Mouse (Mus musculus): ENCODE results near the gene Enoph1. TPM values are rescaled to one million over a fixed set of nuclear protein-coding genes. Genes with fewer than 3 reads are reported as not detected.

The Enoph1 gene
- polyA plus RNA-seq, 1 experiment from 2014 or later = 60.4 TPM

- H3K36me3 ChIP-seq = no peaks in the 10 kb centered on the region
- peaks cover 17% of the 10 kb centered on the region for H3K4me1 ChIP-seq
- H3K9me3 ChIP-seq (replicated peaks) = 0 out of 2 replicates have a peak, but pooled peaks cover 3% of the 10 kb centered on the region
- peak overlapping the region; percentile 57; the same call in 1 of the 2 replicates for H3K27ac ChIP-seq (replicated peaks)
- DNase-seq (ENCODE audit: low spot score) = no peak
- 0 out of 2 replicates have a peak overlapping the region, but pooled peaks have one; percentile 30 for H3K4me3 ChIP-seq
- WGBS = 54% methylated on average over 10 of the region's 10 CpGs
- H3K27me3 ChIP-seq (ENCODE audit: low read depth, poor library complexity, severe bottlenecking) = peaks cover 14% of the 10 kb centered on the region
These were observed 51.4 kb downstream of the Enoph1 start for GRCm38 (mm10) chr5:100091263-100091594.

- Histone ChIP-seq H3K36me3 (no peaks in the 10 kb centered on the region), H3K4me3 (peak overlapping the region; percentile 30), H3K27ac (replicated peaks) (peak overlapping the region; percentile 57; the same call in 1 of the 2 replicates), H3K4me1 (peaks cover 17% of the 10 kb centered on the region), H3K27me3 (ENCODE audit: low read depth, poor library complexity, severe bottlenecking) (peaks cover 14% of the 10 kb centered on the region), H3K9me3 (replicated peaks) (0 out of 2 replicates have a peak, but pooled peaks cover 3% of the 10 kb centered on the region)
- peak; percentile 34 for DNase-seq (ENCODE audit: low spot score)
- WGBS = 11% methylated on average over 17 of the region's 17 CpGs
These were observed 51.8 kb downstream of the Enoph1 start for GRCm38 (mm10) chr5:100091602-100092001.

- 75% methylated on average over 5 of the region's 5 CpGs for WGBS
- DNase-seq (ENCODE audit: low spot score) = no peak
These were observed 57.2 kb downstream of the Enoph1 start for GRCm38 (mm10) chr5:100096955-100097354.

DNA sequence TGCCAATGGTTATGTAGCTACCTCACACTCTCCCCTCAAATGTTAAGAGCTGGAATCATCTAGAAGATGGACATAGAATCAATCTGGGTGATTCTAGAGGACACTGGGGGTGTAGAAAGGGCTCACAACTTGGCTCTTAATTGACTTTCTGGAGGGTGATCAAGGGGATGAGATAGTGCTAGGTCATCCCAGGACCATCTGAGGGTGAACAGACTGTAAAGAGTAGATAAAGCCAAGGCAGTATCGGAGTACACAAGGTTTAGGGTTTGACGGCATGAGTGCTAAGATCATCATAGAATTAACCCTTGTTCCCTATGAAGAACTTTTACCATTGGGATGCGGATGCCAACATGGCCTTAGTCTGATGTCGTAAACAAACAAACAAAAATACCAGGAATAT is 58.2 kb downstream of the Enoph1 start:
- H3K4me3 ChIP-seq = no peak overlapping the region
- no peak overlapping the region for H3K27ac ChIP-seq (replicated peaks)
- H3K36me3 ChIP-seq = no peaks in the 10 kb centered on the region
- no peaks in the 10 kb centered on the region for H3K27me3 ChIP-seq (ENCODE audit: low read depth, poor library complexity, severe bottlenecking)
- no peak for DNase-seq (ENCODE audit: low spot score)
- 95% methylated on average over 4 of the region's 4 CpGs for WGBS
- no peaks in the 10 kb centered on the region for H3K4me1 ChIP-seq
- 0 out of 2 replicates have a peak, but pooled peaks cover 3% of the 10 kb centered on the region for H3K9me3 ChIP-seq (replicated peaks)

More at GRCm38 (mm10) chr5:100096955-100097354, 57.2 kb downstream of the Enoph1 start:
- Histone ChIP-seq H3K9me3 (replicated peaks) (0 out of 2 replicates have a peak, but pooled peaks cover 3% of the 10 kb centered on the region), H3K4me3 (no peak overlapping the region), H3K27me3 (ENCODE audit: low read depth, poor library complexity, severe bottlenecking) (peaks cover 9% of the 10 kb centered on the region), H3K4me1 (peaks cover 2% of the 10 kb centered on the region), H3K27ac (replicated peaks) (no peak overlapping the region), H3K36me3 (no peaks in the 10 kb centered on the region)

DNA sequence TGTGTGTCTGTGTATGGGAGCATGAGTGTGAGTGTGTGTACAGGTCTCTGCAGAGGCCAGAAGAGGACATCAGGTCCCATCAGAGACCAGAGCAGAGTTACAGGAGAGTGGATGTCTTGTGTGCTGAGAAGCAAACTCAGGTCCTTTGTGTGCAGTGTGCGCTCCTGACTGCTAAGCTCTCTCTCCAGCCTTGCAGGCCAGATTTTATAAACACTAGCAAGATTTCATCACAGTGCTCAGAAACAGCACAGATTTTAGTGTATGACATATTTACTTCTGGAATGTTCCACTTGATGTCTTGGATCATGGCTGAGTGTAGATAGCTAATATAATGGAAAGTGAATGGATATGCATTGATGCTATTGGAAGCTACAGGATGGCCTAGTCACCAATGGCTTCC is 62.6 kb downstream of the Enoph1 start:
- H3K27ac ChIP-seq (replicated peaks) = no peak overlapping the region
- no peaks in the 10 kb centered on the region for H3K27me3 ChIP-seq (ENCODE audit: low read depth, poor library complexity, severe bottlenecking)
- H3K36me3 ChIP-seq = no peaks in the 10 kb centered on the region
- 94% methylated on average over 1 of the region's 1 CpGs for WGBS
- no peak overlapping the region for H3K4me3 ChIP-seq
- H3K9me3 ChIP-seq (replicated peaks) = no peaks in the 10 kb centered on the region
- no peak for DNase-seq (ENCODE audit: low spot score)
- H3K4me1 ChIP-seq = no peaks in the 10 kb centered on the region

GRCm38 (mm10) chr5:100108866-100109265 is 69.1 kb downstream of the Enoph1 start:
- Histone ChIP-seq H3K9me3 (replicated peaks) (no peaks in the 10 kb centered on the region), H3K4me3 (no peak overlapping the region), H3K27ac (replicated peaks) (no peak overlapping the region), H3K27me3 (ENCODE audit: low read depth, poor library complexity, severe bottlenecking) (no peaks in the 10 kb centered on the region), H3K4me1 (peaks cover 6% of the 10 kb centered on the region), H3K36me3 (no peaks in the 10 kb centered on the region)
- DNase-seq (ENCODE audit: low spot score) = no peak
- WGBS = 80% methylated on average over 9 of the region's 9 CpGs

- DNase-seq (ENCODE audit: low spot score) = no peak
- whole genome bisulfite sequencing = 75% methylated on average over 7 of the region's 7 CpGs
- Histone ChIP-seq H3K4me1 (peaks cover 11% of the 10 kb centered on the region), H3K27ac (replicated peaks) (no peak overlapping the region), H3K27me3 (ENCODE audit: low read depth, poor library complexity, severe bottlenecking) (no peaks in the 10 kb centered on the region), H3K36me3 (no peaks in the 10 kb centered on the region), H3K4me3 (no peak overlapping the region), H3K9me3 (replicated peaks) (no peaks in the 10 kb centered on the region)
These were observed 69.9 kb downstream of the Enoph1 start for GRCm38 (mm10) chr5:100109543-100110282.

DNA sequence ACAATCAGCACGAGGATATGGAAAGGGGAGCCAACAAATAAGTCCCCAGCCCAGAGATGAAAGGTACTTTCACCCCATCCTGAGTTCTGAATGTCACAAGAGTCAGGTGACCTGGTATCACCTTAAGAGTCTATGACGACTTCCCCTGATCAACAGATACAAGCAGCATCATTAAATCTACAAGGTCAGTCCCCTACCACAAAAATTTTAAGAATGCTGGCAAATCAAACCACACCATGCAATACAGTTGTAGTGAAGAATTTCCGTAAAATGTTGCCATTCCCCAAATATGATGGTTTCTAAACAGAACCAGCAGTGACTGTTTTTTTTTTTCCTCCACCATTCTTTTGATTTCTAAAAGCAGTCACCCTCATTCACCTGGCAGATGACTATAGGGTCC is 70.8 kb downstream of the Enoph1 start:
- 90% methylated on average over 3 of the region's 3 CpGs for WGBS
- Histone ChIP-seq H3K27me3 (ENCODE audit: low read depth, poor library complexity, severe bottlenecking) (no peaks in the 10 kb centered on the region), H3K36me3 (no peaks in the 10 kb centered on the region), H3K9me3 (replicated peaks) (no peaks in the 10 kb centered on the region), H3K4me1 (peaks cover 11% of the 10 kb centered on the region), H3K27ac (replicated peaks) (no peak overlapping the region), H3K4me3 (no peak overlapping the region)
- DNase-seq (ENCODE audit: low spot score) = no peak

- Histone ChIP-seq H3K27ac (replicated peaks) (no peak overlapping the region), H3K36me3 (no peaks in the 10 kb centered on the region), H3K4me3 (no peak overlapping the region), H3K27me3 (ENCODE audit: low read depth, poor library complexity, severe bottlenecking) (no peaks in the 10 kb centered on the region), H3K9me3 (replicated peaks) (no peaks in the 10 kb centered on the region), H3K4me1 (peaks cover 18% of the 10 kb centered on the region)
- DNase-seq (ENCODE audit: low spot score) = no peak
- 77% methylated on average over 5 of the region's 5 CpGs for WGBS
These were observed 73.6 kb downstream of the Enoph1 start for GRCm38 (mm10) chr5:100113403-100113802.

Other genes with a start within 250 kb of the Enoph1 start
- 0.33 and 0.37 TPM in 2 replicates for gene Vamp9, start 133.7 kb upstream of the Enoph1 start, polyA plus RNA-seq (2016; fragmentation: Nextera tagmentation; extraction: Ambion mirVana)
- 207 and 256 TPM in 2 replicates for gene Hnrnpd, start 61.0 kb upstream of the Enoph1 start, polyA plus RNA-seq (2016; fragmentation: Nextera tagmentation; extraction: Ambion mirVana)
- 1.8 and 2.4 TPM in 2 replicates for gene 4930524J08Rik, start 60.9 kb upstream of the Enoph1 start, polyA plus RNA-seq (2016; fragmentation: Nextera tagmentation; extraction: Ambion mirVana)
- gene Hnrnpdl, start 321 bp upstream of the Enoph1 start, polyA plus RNA-seq (2016; fragmentation: Nextera tagmentation; extraction: Ambion mirVana) = 234 and 244 TPM in 2 replicates
- 3.6 and 3.8 TPM in 2 replicates for gene Tmem150c, start 119.8 kb downstream of the Enoph1 start, polyA plus RNA-seq (2016; fragmentation: Nextera tagmentation; extraction: Ambion mirVana)

All from midbrain, embryonic 10.5 days (tissue).